Mouse (Mus musculus) ES-CJ7 (cell line): ENCODE data around the gene Trappc11.
"Not testable (repeated sequence)": the region's sequence is repeated elsewhere in the genome, so short reads cannot be mapped to it uniquely, and the experiment has no call there.

Source experiments
- DNase-seq: peaks from one replicate; pipeline ENCODE4 v3.0.0; 2011; ENCODE audit warnings: low read depth, low spot score

The Trappc11 gene

GRCm38 (mm10) chr8:47487231-47487630 lies 46.0 kb downstream of the Trappc11 start:
- DNase-seq = peak; percentile 58

DNA sequence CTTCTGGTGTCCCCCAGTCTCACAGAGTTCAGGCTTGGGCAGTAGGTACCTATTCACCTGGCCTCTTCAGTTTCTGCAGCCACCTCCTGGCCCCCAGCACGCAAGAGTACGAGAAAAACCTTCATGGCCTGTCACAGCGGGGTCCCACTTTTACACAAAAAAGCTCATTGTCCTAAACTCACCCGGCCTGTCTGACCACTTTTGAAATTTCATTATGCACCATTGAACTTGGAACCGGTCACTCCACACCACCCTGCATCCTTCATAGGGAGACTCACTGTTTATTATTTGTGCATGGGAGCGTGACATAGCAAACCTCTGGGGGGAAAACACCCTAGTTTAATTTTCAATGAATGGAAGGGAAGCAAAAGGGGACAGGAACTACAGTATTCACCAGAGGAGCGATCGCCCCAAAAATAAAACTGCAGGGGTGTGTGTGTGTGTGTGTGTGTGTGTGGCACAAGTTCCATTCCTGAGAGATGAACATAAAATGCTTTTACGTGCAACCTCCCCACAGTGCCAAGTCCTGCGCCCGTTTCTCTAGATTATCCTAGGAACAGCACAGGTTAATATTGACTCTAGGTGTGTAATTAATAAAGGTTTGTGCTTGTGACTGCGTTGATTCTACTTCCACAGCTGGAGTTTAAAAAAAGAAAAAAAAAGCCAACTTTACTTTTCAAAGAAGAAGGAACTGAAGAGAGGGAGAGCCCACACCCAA lies 50.8 kb downstream of the Trappc11 start:
- DNase-seq = no peak

- no peak for DNase-seq
Observed at GRCm38 (mm10) chr8:47480039-47480438, 53.2 kb downstream of the Trappc11 start.

- no peak for DNase-seq
Observed at GRCm38 (mm10) chr8:47461650-47462049, 71.6 kb downstream of the Trappc11 start.

- DNase-seq = no peak
Observed at GRCm38 (mm10) chr8:47459216-47459749, 74.0 kb downstream of the Trappc11 start.

GRCm38 (mm10) chr8:47458591-47458990 lies 74.7 kb downstream of the Trappc11 start:
- no peak for DNase-seq

DNA sequence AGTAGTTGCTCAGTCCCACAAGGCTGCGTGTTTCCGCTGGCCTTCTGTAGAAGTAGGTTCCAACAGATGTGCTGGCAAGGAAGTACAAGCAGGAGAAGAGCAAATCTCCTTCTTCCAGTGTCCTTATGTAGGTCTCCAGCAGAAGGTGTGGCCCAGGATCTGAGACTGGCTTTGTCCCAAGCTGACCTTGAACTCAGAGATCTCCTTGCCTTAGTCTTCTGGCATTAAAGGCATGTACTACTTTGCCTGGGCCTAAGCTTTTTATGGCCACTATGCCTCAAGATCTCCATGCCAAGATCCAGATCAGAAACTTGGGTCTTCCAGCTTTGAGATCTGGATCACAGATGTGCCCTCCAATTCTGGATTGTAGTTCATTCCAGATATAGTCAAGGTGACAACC lies 84.1 kb downstream of the Trappc11 start:
- DNase-seq = not testable (repeated sequence)

GRCm38 (mm10) chr8:47446312-47447046 lies 86.8 kb downstream of the Trappc11 start, which contains the start of gene Stox2:
TSS of gene Stox2 (minus strand) at chr8:47446362.
- DNase-seq = no peak
